Mouse (Mus musculus) right cerebral cortex, adult 2 months (tissue): ENCODE data around the gene Nemf.

Source experiments
- DNase-seq, 2 experiments: peaks; one replicate each; pipeline ENCODE4 v3.0.0; 2021 to 2022; ENCODE audit warnings: low spot score in 2 of 2

Gene Nemf

DNA sequence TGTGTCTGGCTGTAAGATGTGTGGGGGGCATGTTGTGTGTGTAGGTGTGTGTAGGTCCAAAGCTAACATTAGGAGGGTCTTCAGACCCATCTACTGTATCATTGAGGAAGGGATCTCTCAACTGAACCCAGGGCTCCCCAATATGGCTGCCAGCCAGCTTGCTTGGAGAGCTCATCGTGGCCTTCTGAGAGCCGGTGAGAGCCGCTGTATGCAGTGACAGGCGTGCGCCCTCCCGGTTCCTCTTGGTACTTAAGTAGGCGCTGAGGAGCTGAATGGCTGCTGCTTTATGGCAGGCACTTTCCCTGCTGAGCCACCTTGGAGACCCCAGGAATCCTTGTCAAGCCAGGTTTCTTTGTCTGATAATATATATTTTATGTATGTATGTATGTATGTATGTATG, 50.6 kb downstream of the Nemf start:
- DNase-seq = no peak

- no peak for DNase-seq
Measured at GRCm38 (mm10) chr12:69304051-69304450, 52.9 kb downstream of the Nemf start.

DNA sequence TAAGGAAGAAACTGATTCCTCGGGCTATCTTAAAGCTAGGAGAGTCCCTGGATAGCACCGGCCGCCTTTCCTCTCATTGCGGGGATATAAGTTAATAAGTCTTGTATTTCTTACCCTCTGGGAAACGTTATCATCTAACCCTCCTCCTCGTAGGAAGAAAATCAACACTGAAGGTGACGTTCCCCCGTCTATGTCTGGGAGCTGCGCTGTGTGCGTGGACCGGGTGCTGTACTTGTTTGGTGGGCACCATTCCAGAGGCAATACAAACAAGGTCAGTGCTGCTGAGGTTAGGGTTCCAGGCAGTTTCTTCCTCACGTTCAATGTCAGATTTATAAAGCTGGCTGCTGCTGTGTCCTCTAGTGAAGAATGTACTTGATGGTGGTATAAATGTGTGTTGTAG, 54.8 kb downstream of the Nemf start:
- DNase-seq = no peak

GRCm38 (mm10) chr12:69300391-69300790, 56.6 kb downstream of the Nemf start:
- no peak for DNase-seq

DNA sequence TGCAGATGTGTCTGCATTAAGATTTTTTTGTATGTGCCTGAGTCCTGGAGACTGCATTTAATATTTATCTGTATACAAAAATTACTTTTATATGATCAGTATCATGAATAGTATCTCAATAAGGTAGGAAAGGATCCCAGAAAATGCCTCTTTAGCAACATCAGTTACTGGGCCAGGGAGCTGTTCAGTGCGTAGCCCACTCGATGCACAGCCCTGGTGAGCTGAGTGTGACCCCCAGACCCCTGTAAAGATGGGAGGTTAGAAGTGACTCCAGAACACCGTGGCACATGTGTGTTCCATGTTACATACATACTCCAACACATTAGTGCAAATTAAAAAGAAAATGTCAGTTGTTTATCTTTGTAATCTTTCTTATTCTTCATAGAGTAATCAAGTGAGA, 57.1 kb downstream of the Nemf start:
- DNase-seq = no peak

DNA sequence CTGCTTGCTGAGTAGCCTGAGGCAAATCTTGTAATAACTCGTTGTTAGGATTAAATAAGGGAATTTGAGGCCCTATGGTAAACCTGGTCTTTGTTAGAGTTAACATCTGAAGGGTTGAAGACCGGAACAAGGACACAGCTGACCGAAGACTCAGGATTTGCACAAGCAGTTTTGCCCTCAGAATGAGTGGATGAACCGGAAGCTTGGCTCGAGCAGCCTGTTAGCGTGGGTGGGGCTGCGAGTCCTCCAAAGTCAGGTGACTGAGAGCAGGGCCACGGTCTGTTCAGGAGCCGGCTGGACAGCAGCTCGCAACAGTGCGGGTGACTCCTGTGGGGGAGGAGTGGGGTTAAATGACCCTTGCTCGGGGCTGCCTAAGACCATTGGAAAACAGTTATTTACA, 57.7 kb downstream of the Nemf start:
- DNase-seq = no peak

- DNase-seq = no peak
Measured at GRCm38 (mm10) chr12:69298281-69298680, 58.7 kb downstream of the Nemf start.

GRCm38 (mm10) chr12:69297411-69298150, 59.4 kb downstream of the Nemf start:
- no peak for DNase-seq

DNA sequence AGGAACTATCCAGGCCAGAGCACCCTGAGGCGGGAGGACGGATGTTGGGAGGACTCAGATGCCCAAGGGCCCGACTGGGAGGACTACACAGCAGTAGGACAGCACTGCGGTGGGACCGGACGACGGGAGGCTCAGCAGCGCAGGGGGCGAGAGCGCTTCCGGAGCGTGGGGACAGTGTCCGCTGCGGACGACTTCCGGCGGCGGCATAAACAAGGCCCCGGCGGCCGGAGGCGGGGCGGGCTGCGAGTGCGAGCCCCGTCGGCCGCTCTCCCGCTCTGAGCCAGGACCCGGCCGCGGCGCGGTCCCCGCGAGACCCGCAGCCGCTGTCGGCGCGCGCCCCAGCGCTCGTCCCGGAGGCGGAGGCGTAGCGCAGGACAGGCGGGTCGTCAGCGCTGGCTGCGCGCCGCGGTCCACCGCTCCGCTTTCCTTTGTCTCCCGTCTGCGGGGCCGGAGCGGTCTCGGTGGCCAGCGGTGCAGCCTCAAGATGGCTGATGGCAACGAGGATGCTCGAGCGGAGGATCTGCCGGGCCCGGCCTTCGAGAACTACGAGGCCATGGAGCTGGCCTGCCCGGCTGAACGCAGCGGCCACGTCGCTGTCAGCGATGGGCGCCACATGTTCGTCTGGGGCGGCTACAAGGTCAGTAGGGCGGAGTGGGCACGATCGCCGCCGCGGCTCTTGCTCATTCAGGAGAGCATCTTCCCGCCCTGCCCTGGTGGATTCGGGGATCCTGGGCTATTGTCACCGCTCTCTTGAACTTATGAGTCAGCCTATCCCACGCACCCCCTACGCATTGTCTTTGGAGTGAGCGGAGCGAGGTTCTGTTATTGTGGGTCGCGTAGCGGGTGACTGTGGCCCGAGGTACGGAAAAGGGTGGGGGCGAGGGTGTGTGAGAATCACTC, 60.2 kb downstream of the Nemf start, which contains the start of gene Klhdc2:
Gene Klhdc2 (plus strand): TSS at position 171 of the 900 bp plus-strand sequence.
- DNase-seq = peak; percentile 85 to 88

DNA sequence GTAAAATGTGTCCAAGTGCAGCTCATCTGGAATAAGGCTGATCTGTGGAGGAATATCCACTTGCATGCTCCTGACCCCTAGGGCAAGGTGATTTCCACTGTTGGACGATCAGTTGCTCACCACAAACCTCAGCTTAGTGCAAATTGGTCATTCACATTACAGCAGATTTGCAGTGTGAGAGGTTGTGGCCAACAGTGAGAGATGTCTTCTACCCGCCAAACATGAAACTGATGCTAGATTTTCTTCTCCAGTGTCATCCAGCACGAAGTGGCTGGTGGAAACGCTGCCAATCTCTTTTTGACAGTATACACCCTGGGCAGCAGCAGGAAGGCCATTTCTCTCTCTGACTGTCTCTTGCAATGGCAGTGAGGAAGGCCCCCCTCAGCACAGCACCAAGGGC, 61.3 kb downstream of the Nemf start:
- no peak for DNase-seq

GRCm38 (mm10) chr12:69294936-69295335, 62.0 kb downstream of the Nemf start:
- DNase-seq = no peak

- no peak for DNase-seq
Measured at GRCm38 (mm10) chr12:69293815-69294214, 63.1 kb downstream of the Nemf start.

DNA sequence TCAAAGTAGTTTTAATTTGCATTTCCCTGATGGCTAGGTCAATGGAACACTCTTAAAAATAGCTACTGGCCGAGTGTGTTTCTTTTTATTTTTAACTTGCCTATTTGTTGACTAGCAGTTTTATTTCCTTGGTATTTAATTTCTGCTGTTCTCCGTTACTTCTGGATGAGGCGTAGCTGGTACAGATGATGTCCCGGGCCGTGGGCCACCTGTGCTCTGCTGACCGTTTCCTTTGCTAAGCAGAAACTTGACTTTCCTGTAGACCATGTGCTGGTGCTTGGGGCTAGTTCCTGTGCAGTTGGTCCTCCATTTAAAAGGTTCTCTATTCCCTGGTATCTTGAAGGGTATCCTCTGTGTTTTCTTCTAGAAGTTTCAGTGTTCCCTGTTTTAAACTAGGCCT, 64.6 kb downstream of the Nemf start:
- no peak for DNase-seq

DNA sequence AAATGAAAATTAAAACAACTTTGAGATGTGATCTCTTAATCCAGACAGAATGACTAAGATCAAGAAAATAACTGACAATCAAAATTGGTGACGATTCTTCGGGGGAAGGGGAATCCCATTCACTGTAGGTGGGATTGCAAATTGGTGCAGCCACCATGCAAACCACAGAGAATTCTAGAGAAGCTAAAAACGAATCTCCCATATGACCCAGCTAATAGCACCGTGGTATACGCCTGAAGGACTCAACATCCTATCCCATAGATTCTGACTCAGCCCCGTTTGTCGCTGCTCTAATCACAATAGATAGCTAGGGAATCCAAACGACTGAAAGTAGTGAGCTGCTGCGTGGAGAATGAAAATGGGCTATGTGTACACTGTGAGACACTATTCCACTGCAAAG, 68.3 kb downstream of the Nemf start:
- DNase-seq = no peak

- no peak for DNase-seq
Measured at GRCm38 (mm10) chr12:69287535-69287934, 69.4 kb downstream of the Nemf start.

GRCm38 (mm10) chr12:69283146-69283545, 73.8 kb downstream of the Nemf start:
- DNase-seq = no peak

DNA sequence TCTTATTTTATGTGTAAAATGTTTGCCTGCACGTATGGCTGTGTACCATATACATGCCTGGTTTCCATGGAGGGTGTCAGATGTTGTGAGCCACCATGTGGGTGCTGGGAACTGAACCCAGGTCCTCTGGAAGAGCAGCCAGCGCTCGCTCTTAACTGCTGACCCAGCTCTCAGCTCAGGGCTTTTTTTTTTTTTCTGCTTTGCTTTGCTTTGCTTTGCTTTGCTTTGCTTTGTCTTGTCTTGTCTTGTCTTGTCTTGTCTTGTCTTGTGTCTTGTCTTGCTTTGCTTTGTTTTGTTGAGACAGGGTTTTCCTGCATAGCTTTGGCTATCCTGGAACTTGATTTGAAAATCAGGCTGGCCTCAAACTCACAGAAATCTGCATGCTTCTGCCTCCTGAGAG, 76.0 kb downstream of the Nemf start:
- no peak for DNase-seq

DNA sequence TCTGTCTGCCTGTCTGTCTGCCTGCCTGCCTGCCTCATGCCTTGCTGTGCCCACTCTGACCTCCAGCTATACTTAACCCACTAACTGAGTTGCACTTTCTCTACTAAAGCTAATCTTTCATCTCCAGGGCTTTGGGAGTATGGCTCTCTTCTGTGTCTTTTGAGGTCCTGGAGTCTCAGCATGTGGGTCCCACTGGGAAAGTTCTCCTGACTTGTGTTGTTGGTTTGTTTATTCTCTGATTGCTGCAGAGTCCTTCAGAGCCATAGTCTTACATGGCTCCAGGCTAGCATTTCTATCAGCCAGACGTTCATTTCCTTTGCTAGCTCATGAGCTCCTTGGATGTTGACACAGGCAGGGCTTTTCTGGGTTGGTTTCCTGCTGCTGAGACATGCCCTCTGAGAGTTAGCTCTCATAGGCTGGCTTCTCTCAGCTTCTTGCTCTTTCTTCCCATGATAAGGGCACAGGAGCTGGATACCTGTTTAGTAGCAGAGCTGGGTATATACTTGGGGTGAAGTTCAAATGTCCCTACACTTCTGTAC, 77.0 kb downstream of the Nemf start:
- DNase-seq = no peak

GRCm38 (mm10) chr12:69268956-69269355, 88.0 kb downstream of the Nemf start:
- DNase-seq = no peak

DNA sequence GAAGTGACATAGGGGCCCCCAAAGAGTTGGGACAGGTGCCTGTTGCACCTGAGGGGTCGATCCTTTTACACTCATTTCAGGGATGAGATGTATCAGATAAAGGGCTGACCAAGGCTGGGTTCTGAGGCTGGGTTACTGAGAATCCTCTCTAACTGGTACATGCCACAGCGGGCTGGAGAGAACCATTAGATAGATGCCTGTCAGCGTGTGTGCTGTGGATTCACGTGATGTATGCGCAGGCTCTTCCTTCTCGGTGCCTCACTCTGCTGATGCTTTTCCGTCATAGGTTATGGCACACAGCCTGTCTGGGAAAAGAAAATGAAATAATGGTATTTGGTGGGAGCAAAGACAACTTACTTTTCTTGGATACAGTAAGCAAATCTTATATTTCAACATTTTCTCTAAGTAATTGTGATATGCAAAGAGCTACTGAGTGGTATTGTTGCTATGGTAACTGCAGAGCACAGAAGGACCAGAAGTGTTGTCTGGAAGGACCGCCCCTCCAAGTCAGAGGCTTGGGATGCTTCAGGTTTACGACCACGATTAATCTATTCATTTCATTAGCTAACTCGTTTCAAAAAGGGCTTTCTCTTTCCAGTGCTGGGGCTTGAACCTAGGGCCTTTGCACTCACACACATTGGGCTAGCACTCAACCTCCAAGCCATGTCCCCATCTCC, 88.9 kb downstream of the Nemf start:
- DNase-seq = peak in 1 of 2 experiments; percentile 7

GRCm38 (mm10) chr12:69265031-69265430, 91.9 kb downstream of the Nemf start:
- DNase-seq = no peak

DNA sequence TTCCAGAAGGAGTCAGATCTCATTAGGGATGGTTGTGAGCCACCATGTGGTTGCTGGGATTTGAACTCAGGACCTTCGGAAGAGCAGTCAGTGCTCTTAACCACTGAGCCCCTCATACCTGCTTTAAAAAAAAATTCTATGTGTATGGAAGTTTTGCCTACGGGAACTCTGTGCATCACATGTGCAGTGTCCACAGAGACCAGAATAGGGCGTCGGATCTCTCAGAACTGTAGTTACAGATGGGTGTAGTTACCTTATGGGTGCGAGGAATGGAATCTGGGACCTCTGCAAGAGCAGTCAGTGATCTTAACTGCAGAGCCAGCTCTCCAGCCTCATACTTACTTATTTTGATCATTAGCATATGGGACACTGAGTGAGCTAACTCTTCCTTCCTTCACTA, 94.7 kb downstream of the Nemf start:
- no peak for DNase-seq
